Mouse (Mus musculus) kidney, embryonic 15.5 days (tissue): ENCODE results near the gene Mrpl37. TPM values are rescaled to one million over a fixed set of nuclear protein-coding genes. Genes with fewer than 3 reads are reported as not detected.

Experiments
- ATAC-seq: fragments of 200-750 bp; cut with Nextera tagmentation; replicated peaks from 2 replicates; pipeline ENCODE4 v1.8.0; 2017; ENCODE audit warnings: moderate TSS enrichment; ENCODE audit not compliant: low FRiP score
- H3K27ac ChIP-seq: fragments of 300-500 bp; sonication (generic); 2 replicates; pipeline ENCODE4 v1.5.1; 2015; ENCODE audit warnings: mild to moderate bottlenecking, inconsistent platforms
- H3K27me3 ChIP-seq: fragments of 300-500 bp; sonication (generic); 2 replicates; pipeline ENCODE4 v1.6.1; 2015; ENCODE audit warnings: inconsistent platforms
- H3K36me3 ChIP-seq: fragments of 300-500 bp; sonication (generic); 2 replicates; pipeline ENCODE4 v1.6.1; 2015; ENCODE audit warnings: inconsistent platforms
- H3K4me1 ChIP-seq: fragments of 300-500 bp; sonication (generic); 2 replicates; pipeline ENCODE4 v1.6.1; 2015; ENCODE audit warnings: inconsistent platforms
- H3K4me2 ChIP-seq: fragments of 300-500 bp; sonication (generic); 2 replicates; pipeline ENCODE4 v1.6.1; 2015; ENCODE audit warnings: moderate library complexity, mild to moderate bottlenecking, inconsistent platforms
- H3K4me3 ChIP-seq: fragments of 300-500 bp; sonication (generic); replicated peaks from 2 replicates; pipeline ENCODE4 v1.5.1; 2015; ENCODE audit warnings: mild to moderate bottlenecking, inconsistent platforms
- H3K9ac ChIP-seq: fragments of 300-500 bp; sonication (generic); 2 replicates; pipeline ENCODE4 v1.6.1; 2015; ENCODE audit warnings: mild to moderate bottlenecking, inconsistent platforms
- H3K9me3 ChIP-seq: fragments of 300-500 bp; sonication (generic); replicated peaks from 2 replicates; pipeline ENCODE4 v1.6.1; 2016; ENCODE audit warnings: inconsistent platforms
- WGBS: fragments of 180-500 bp; shearing (Covaris S2); methylation state at CpG from one replicate; pipeline ENCODE4 v1.1.7; 2015; ENCODE audit warnings: mixed read lengths; 5-methylcytosine and 5-hydroxymethylcytosine counted together
- polyA plus RNA-seq: library from polyadenylated mRNA; unstranded; fragments of >200 nt; fragmentation: Nextera tagmentation; extraction: Ambion mirVana; gene quantifications from 2 replicates; pipeline ENCODE4 v1.2.1, GENCODE M21; 2015

Gene Mrpl37
- polyA plus RNA-seq, 1 experiment from 2014 or later, result 108 TPM

DNA sequence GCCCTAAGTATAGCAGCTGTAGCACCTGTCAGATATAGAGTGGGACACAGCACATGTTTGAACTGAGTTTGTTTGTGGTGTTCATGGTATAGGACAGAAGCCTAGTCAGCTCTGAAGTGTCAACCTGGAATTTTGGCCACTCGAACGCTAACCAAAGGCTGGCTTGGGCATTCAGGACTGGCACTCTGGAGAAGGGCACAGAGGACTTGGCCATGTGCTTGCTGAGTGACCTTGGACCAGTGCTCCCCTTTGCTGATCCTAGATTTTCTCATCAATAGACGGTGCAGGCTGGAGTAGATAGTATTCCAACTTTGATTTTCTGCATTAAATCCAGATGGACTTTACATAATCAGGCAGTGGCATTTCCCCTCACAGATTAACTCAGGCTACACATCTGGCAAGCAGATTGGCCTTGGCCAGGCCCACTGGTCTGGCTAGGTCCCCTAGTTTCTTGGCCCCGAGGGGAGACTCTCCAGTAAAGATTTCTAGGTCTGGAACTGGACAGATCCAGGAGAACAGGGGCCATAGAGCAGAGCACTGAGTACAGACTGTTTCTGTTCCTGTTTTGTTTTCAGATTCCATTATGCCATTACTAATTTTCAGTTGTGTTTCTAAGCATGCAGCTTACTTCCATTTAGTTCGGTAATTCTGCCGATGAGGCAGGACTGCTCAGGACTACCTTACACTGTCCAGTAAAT is 53.4 kb downstream of the Mrpl37 start:
- no peak overlapping the region for H3K27ac ChIP-seq
- 85% methylated on average over 6 of the region's 6 CpGs for WGBS
- no peak for ATAC-seq

DNA sequence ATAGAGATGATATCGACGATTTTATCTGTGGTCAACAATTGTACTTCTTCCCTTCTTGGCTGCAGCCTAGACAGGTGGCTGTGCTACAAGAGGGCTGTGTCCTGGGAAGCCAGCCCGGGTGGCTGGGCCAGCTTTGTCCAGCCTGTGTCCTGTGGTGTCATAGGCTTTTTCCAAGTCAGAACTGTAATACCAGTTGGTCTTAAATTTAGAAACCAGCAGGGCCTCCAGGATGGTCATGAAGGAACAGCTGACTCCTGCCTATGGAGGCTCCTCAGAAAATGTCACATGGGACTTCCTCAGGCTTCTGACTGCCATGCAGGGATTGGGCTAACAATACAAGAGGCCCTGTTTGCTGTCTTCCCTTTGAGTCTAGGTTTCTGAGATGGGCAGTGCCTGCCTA is 54.1 kb downstream of the Mrpl37 start:
- Histone ChIP-seq H3K27me3 (no peaks in the 10 kb centered on the region), H3K36me3 (peaks cover 15% of the 10 kb centered on the region), H3K4me2 (no peak overlapping the region), H3K27ac (no peak overlapping the region), H3K9ac (no peak overlapping the region), H3K4me3 (no peak overlapping the region), H3K4me1 (peaks cover 43% of the 10 kb centered on the region), H3K9me3 (no peaks in the 10 kb centered on the region)
- ATAC-seq, result no peak
- 88% methylated on average over 3 of the region's 3 CpGs for WGBS

More for the DNA sequence above, 53.4 kb downstream of the Mrpl37 start:
- peaks cover 49% of the 10 kb centered on the region for H3K4me1 ChIP-seq
- H3K9ac ChIP-seq, result no peak overlapping the region
- H3K36me3 ChIP-seq, result peaks cover 15% of the 10 kb centered on the region
- H3K27me3 ChIP-seq, result no peaks in the 10 kb centered on the region
- no peak overlapping the region for H3K4me2 ChIP-seq
- H3K4me3 ChIP-seq, result no peak overlapping the region
- H3K9me3 ChIP-seq, result no peaks in the 10 kb centered on the region

DNA sequence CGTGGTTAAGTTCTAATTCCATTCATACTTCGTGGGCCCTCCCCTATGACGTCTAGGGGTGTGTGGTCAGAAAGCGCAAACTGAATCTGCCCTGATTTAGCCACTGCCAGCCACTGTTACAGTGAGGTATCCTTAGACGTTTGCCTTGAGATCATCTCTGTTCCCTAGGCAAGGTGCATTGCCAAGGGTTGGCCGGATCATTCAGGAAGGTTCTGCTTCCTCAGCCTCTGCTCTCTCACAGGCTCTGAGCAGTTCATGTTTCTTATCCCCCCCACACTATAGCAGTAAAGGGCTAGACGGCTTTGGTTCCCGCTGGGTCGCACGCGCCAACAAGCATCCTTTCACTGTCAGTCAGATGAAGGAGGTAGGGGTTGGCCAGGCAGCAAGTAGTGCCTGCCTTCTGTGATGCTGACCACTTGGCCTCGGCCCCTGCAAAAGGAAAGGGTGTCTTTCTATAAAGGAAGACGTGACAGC is 54.6 kb downstream of the Mrpl37 start:
- WGBS, result 70% methylated on average over 13 of the region's 13 CpGs
- H3K27ac ChIP-seq, result no peak overlapping the region
- H3K4me3 ChIP-seq, result no peak overlapping the region
- no peak for ATAC-seq
- peaks cover 38% of the 10 kb centered on the region for H3K4me1 ChIP-seq
- H3K9ac ChIP-seq, result no peak overlapping the region
- no peaks in the 10 kb centered on the region for H3K27me3 ChIP-seq
- peaks cover 16% of the 10 kb centered on the region for H3K36me3 ChIP-seq
- H3K4me2 ChIP-seq, result no peak overlapping the region
- H3K9me3 ChIP-seq, result no peaks in the 10 kb centered on the region

GRCm38 (mm10) chr4:107011325-107012004 is 55.2 kb downstream of the Mrpl37 start:
- no peak overlapping the region for H3K27ac ChIP-seq
- H3K4me2 ChIP-seq, result no peak overlapping the region
- no peaks in the 10 kb centered on the region for H3K9me3 ChIP-seq
- no peak overlapping the region for H3K4me3 ChIP-seq
- no peak overlapping the region for H3K9ac ChIP-seq
- no peaks in the 10 kb centered on the region for H3K27me3 ChIP-seq
- peaks cover 32% of the 10 kb centered on the region for H3K4me1 ChIP-seq
- no peak for ATAC-seq
- H3K36me3 ChIP-seq, result peaks cover 21% of the 10 kb centered on the region
- 87% methylated on average over 8 of the region's 8 CpGs for WGBS

DNA sequence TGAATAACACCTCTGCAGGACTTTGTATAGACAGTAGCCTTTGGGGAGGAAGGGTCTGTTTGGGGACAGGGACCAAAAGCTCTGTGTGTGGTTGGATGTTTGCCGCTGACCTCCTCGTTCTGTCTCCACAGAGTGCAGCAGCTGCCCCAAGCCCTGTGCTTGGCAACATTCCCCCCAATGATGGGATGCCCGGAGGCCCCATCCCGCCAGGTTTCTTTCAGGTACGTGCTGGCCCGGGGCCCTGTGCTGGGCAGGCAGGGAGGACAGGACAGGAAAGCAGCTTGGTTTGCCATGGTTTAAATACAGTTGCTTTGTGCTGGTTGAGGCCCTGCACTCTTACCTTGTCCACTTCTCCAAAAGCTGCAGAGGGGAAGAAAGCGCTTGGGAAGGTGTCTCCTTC is 57.1 kb downstream of the Mrpl37 start:
- Histone ChIP-seq H3K27ac (no peak overlapping the region), H3K4me2 (no peak overlapping the region), H3K4me1 (peaks cover 22% of the 10 kb centered on the region), H3K36me3 (peaks cover 23% of the 10 kb centered on the region), H3K9ac (no peak overlapping the region), H3K4me3 (no peak overlapping the region), H3K9me3 (no peaks in the 10 kb centered on the region), H3K27me3 (no peaks in the 10 kb centered on the region)
- 96% methylated on average over 7 of the region's 7 CpGs for WGBS
- ATAC-seq, result no peak

- no peak overlapping the region for H3K4me3 ChIP-seq
- H3K27ac ChIP-seq, result no peak overlapping the region
- no peaks in the 10 kb centered on the region for H3K9me3 ChIP-seq
- H3K36me3 ChIP-seq, result peaks cover 23% of the 10 kb centered on the region
- WGBS, result 79% methylated on average over 2 of the region's 2 CpGs
- no peak for ATAC-seq
- no peaks in the 10 kb centered on the region for H3K27me3 ChIP-seq
- no peak overlapping the region for H3K9ac ChIP-seq
- H3K4me2 ChIP-seq, result no peak overlapping the region
- H3K4me1 ChIP-seq, result peaks cover 15% of the 10 kb centered on the region
These were observed 58.5 kb downstream of the Mrpl37 start for GRCm38 (mm10) chr4:107008161-107008560.

GRCm38 (mm10) chr4:107007359-107007758 is 59.3 kb downstream of the Mrpl37 start:
- Histone ChIP-seq H3K36me3 (peaks cover 20% of the 10 kb centered on the region), H3K27me3 (no peaks in the 10 kb centered on the region), H3K9me3 (no peaks in the 10 kb centered on the region), H3K4me2 (no peak overlapping the region), H3K4me1 (peaks cover 19% of the 10 kb centered on the region), H3K4me3 (no peak overlapping the region), H3K27ac (no peak overlapping the region), H3K9ac (no peak overlapping the region)
- 92% methylated on average over 8 of the region's 8 CpGs for WGBS
- no peak for ATAC-seq

DNA sequence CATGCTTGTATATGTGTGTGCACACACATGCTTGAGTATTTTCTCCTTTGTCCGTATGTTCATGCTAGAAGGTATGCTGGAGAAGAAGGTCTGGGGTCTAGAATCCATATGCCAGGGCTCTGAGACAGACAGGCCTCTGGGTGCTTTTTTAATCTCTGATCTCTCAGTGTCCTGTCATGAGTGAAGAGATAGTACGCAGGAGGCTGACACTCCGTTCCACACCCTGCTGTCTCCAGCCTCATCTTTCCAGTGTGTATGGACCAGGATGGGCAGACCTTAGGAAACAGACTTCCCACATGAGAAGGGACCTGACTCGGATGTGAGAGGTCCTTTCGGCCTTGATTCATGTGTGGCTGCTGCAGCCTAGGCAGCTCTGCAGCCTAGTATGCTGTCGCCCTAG is 59.9 kb downstream of the Mrpl37 start:
- Histone ChIP-seq H3K4me1 (peaks cover 21% of the 10 kb centered on the region), H3K27ac (no peak overlapping the region), H3K9me3 (no peaks in the 10 kb centered on the region), H3K9ac (no peak overlapping the region), H3K36me3 (peaks cover 19% of the 10 kb centered on the region; the same call in 1 of the 2 replicates), H3K4me3 (no peak overlapping the region), H3K4me2 (no peak overlapping the region), H3K27me3 (no peaks in the 10 kb centered on the region)
- 89% methylated on average over 6 of the region's 6 CpGs for WGBS
- no peak for ATAC-seq

DNA sequence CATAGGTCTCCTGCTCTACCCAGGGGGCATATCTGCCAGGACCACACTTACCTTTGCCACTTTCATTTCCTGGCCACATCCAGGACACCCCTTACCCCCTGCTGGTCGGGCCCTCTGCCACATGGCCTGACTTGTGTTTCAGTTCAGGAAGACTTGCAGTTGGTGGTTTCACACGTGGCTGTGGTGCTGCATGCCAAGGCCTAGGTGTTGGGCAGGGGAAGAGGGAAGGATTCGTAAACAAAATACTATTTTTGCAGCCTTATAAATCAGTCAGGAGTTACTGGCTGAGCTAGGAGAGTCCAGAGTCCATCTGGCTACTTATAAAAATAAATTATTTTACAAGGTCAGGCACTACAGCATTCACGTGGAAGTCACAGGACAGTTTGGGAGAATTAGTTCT is 60.4 kb downstream of the Mrpl37 start:
- Histone ChIP-seq H3K27me3 (no peaks in the 10 kb centered on the region), H3K4me2 (no peak overlapping the region), H3K4me3 (no peak overlapping the region), H3K4me1 (peaks cover 26% of the 10 kb centered on the region), H3K36me3 (peaks cover 19% of the 10 kb centered on the region; the same call in 1 of the 2 replicates), H3K9me3 (no peaks in the 10 kb centered on the region), H3K9ac (no peak overlapping the region), H3K27ac (no peak overlapping the region)
- 44% methylated on average over 4 of the region's 4 CpGs for WGBS
- ATAC-seq, result no peak

Other genes with a start within 250 kb of the Mrpl37 start
- 99.4 and 108 TPM in 2 replicates for gene Ssbp3, start 156.2 kb downstream of the Mrpl37 start, polyA plus RNA-seq
- 11.1 and 12.1 TPM in 2 replicates for gene Cyb5rl, start 120 bp upstream of the Mrpl37 start, polyA plus RNA-seq
- 0.08 and 0.12 TPM in 2 replicates for gene Cdcp2, start 30.0 kb upstream of the Mrpl37 start, polyA plus RNA-seq
- 455 and 483 TPM in 2 replicates for gene Tmem59, start 111.5 kb upstream of the Mrpl37 start, polyA plus RNA-seq
- 26.9 and 32.1 TPM in 2 replicates for gene Tceanc2, start 112.2 kb upstream of the Mrpl37 start, polyA plus RNA-seq
- not detected in 2 replicates for gene Ldlrad1, start 142.3 kb upstream of the Mrpl37 start, polyA plus RNA-seq
- 97.1 and 99.9 TPM in 2 replicates for gene Lrrc42, start 186.7 kb upstream of the Mrpl37 start, polyA plus RNA-seq
- gene Hspb11, start 186.7 kb upstream of the Mrpl37 start, polyA plus RNA-seq, result 40.4 and 40.8 TPM in 2 replicates
- gene Dio1, start 240.3 kb upstream of the Mrpl37 start, polyA plus RNA-seq, result 0.21 and 0.32 TPM in 2 replicates
- 51.6 and 54.7 TPM in 2 replicates for gene Yipf1, start 247.5 kb upstream of the Mrpl37 start, polyA plus RNA-seq